Mouse (Mus musculus) ES-Bruce4 (cell line): ENCODE measurements at regions not wholly inside any gene's neighbourhood (a gene's known extent, or its start where the extent isn't known, plus 50 kb on each side); places are given as distances from the start of the nearest gene placed in this dataset.

Source experiments
- H3K27ac ChIP-seq: 2 replicates; pipeline ENCODE4 v1.5.1; 2012; ENCODE audit warnings: low read length, inconsistent platforms; ENCODE audit not compliant: insufficient read depth
- H3K27me3 ChIP-seq: 2 replicates; pipeline ENCODE4 v1.6.1; 2012; ENCODE audit warnings: mild to moderate bottlenecking, low read length, inconsistent platforms; ENCODE audit not compliant: control insufficient read depth, poor library complexity, insufficient read depth, severe bottlenecking
- H3K36me3 ChIP-seq: 2 replicates; pipeline ENCODE4 v1.6.1; 2012; ENCODE audit warnings: inconsistent platforms, mild to moderate bottlenecking, low read length, moderate library complexity; ENCODE audit not compliant: control insufficient read depth, poor library complexity, insufficient read depth, severe bottlenecking
- H3K4me1 ChIP-seq: one replicate; pipeline ENCODE4 v1.8.1; 2011; ENCODE audit warnings: low read length; ENCODE audit not compliant: control insufficient read depth, insufficient read depth
- H3K4me3 ChIP-seq: 2 replicates; pipeline ENCODE4 v1.5.1; 2011; ENCODE audit warnings: low read depth, mild to moderate bottlenecking, low read length
- H3K9ac ChIP-seq: 2 replicates; pipeline ENCODE4 v1.6.1; 2012; ENCODE audit warnings: low read depth, mild to moderate bottlenecking, inconsistent platforms; ENCODE audit not compliant: poor library complexity, severe bottlenecking
- H3K9me3 ChIP-seq: replicated peaks from 2 replicates; pipeline ENCODE4 v1.6.1; 2012; ENCODE audit warnings: mild to moderate bottlenecking, low read length, inconsistent platforms; ENCODE audit not compliant: control insufficient read depth, poor library complexity, insufficient read depth, severe bottlenecking
- CTCF ChIP-seq: IDR thresholded peaks from one replicate; pipeline ENCODE4 v1.8.1; 2011; ENCODE audit warnings: low read depth, low read length
- EP300 ChIP-seq: IDR thresholded peaks from 2 replicates; pipeline ENCODE4 v1.6.1; 2011; ENCODE audit warnings: low read depth, low read length; ENCODE audit not compliant: insufficient read depth
- POLR2A ChIP-seq: IDR thresholded peaks from one replicate; pipeline ENCODE4 v1.8.1; 2011; ENCODE audit warnings: low read length; ENCODE audit not compliant: insufficient read depth

- Histone ChIP-seq H3K27ac (no peak overlapping the region), H3K27me3 (no peaks in the 10 kb centered on the region), H3K9ac (no peak overlapping the region), H3K9me3 (no peaks in the 10 kb centered on the region), H3K4me3 (no peak overlapping the region), H3K36me3 (no peaks in the 10 kb centered on the region), H3K4me1 (no peaks in the 10 kb centered on the region)
- no peak for TF ChIP-seq EP300
- no peak for TF ChIP-seq POLR2A
- TF ChIP-seq CTCF: no peak
Measured at GRCm38 (mm10) chr15:88319527-88319926, 280.6 kb upstream of the Zdhhc25 start.

- TF ChIP-seq EP300: no peak
- no peak for TF ChIP-seq POLR2A
- TF ChIP-seq CTCF: no peak
- no peak overlapping the region for H3K9ac ChIP-seq
- H3K4me1 ChIP-seq: no peaks in the 10 kb centered on the region
Measured at GRCm38 (mm10) chr15:88323584-88324375, 276.3 kb upstream of the Zdhhc25 start.

GRCm38 (mm10) chr15:88325108-88325507, 275.0 kb upstream of the Zdhhc25 start:
- no peaks in the 10 kb centered on the region for H3K27me3 ChIP-seq
- no peak overlapping the region for H3K27ac ChIP-seq
- no peaks in the 10 kb centered on the region for H3K4me1 ChIP-seq
- TF ChIP-seq POLR2A (no peak), CTCF (no peak), EP300 (no peak)
- H3K9ac ChIP-seq: no peak overlapping the region
- H3K9me3 ChIP-seq: no peaks in the 10 kb centered on the region
- no peak overlapping the region for H3K4me3 ChIP-seq
- H3K36me3 ChIP-seq: no peaks in the 10 kb centered on the region

More at GRCm38 (mm10) chr15:88323584-88324375, 276.3 kb upstream of the Zdhhc25 start:
- H3K4me3 ChIP-seq: no peak overlapping the region
- H3K27me3 ChIP-seq: no peaks in the 10 kb centered on the region
- no peaks in the 10 kb centered on the region for H3K9me3 ChIP-seq
- H3K36me3 ChIP-seq: no peaks in the 10 kb centered on the region
- no peak overlapping the region for H3K27ac ChIP-seq

GRCm38 (mm10) chr15:88353206-88353605, 246.9 kb upstream of the Zdhhc25 start:
- H3K4me3 ChIP-seq: no peak overlapping the region
- H3K27ac ChIP-seq: no peak overlapping the region
- H3K9me3 ChIP-seq: no peaks in the 10 kb centered on the region
- H3K9ac ChIP-seq: no peak overlapping the region
- no peaks in the 10 kb centered on the region for H3K4me1 ChIP-seq
- TF ChIP-seq CTCF: no peak
- no peak for TF ChIP-seq POLR2A
- no peak for TF ChIP-seq EP300
- H3K27me3 ChIP-seq: no peaks in the 10 kb centered on the region
- H3K36me3 ChIP-seq: no peaks in the 10 kb centered on the region

DNA sequence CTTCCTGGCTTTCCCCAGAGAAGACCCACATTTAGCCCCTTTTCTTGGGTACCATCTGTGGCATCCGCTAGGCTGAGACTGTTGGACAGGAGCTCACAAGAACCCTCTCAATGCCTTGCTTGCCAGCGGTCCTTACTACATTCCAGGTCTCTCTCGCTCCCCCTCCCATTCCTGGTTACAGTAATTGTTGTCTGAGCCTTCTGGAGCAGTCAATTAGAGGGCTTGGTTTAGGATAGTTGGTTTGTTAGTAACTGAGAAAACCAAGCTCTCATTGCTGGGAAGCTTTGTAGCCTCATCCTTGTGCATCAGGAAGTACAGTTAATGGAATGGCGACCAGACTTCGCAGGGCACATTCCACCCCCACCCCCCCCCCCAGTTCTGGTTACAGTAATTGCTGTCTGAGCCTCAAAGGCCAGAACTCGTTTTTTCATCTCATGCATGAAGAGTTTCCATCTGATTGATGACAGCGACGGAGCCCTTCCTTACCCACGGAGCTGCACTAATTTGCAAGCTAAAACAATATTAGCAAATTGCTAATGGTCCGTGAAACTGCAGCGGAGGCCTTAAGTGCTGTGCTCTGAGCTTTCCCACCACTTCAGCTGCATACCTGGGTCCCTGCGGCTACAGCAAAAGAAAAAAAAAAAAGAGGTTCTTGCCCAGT, 239.6 kb upstream of the Zdhhc25 start:
- Histone ChIP-seq H3K27ac (no peak overlapping the region), H3K4me3 (no peak overlapping the region), H3K9me3 (no peaks in the 10 kb centered on the region), H3K27me3 (no peaks in the 10 kb centered on the region), H3K4me1 (no peaks in the 10 kb centered on the region), H3K36me3 (no peaks in the 10 kb centered on the region), H3K9ac (no peak overlapping the region)
- no peak for TF ChIP-seq POLR2A
- no peak for TF ChIP-seq CTCF
- TF ChIP-seq EP300: no peak

DNA sequence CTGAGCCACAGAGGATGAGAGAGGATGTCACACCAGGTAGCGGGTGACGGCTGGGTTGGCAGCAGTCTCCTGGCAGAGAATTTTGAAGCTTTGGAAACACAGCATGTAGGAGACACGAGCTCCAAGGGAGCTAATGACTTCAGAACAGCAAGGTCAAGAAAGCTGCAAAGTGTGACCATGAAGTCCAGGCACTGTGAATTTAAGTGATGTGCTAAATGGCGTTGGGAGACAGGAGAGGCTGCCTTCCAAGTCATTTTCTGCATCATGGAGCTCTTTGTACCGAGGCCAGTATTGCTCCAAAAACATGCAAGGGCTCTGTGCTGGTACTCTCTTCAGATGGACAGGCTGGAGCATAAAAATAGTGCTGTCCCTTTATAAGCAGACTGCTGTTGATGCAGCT, 238.8 kb upstream of the Zdhhc25 start:
- no peaks in the 10 kb centered on the region for H3K27me3 ChIP-seq
- TF ChIP-seq EP300 (no peak), CTCF (no peak), POLR2A (no peak)
- no peaks in the 10 kb centered on the region for H3K9me3 ChIP-seq
- H3K27ac ChIP-seq: no peak overlapping the region
- no peaks in the 10 kb centered on the region for H3K4me1 ChIP-seq
- no peaks in the 10 kb centered on the region for H3K36me3 ChIP-seq
- H3K4me3 ChIP-seq: no peak overlapping the region
- H3K9ac ChIP-seq: no peak overlapping the region
